Mouse (Mus musculus): Measurements from ENCODE around the gene Pou4f1. TPM values are rescaled to one million over a fixed set of nuclear protein-coding genes. Genes with fewer than 3 reads are reported as not detected.

The Pou4f1 gene
- polyA plus RNA-seq, 1 experiment from 2014 or later, result not detected

DNA sequence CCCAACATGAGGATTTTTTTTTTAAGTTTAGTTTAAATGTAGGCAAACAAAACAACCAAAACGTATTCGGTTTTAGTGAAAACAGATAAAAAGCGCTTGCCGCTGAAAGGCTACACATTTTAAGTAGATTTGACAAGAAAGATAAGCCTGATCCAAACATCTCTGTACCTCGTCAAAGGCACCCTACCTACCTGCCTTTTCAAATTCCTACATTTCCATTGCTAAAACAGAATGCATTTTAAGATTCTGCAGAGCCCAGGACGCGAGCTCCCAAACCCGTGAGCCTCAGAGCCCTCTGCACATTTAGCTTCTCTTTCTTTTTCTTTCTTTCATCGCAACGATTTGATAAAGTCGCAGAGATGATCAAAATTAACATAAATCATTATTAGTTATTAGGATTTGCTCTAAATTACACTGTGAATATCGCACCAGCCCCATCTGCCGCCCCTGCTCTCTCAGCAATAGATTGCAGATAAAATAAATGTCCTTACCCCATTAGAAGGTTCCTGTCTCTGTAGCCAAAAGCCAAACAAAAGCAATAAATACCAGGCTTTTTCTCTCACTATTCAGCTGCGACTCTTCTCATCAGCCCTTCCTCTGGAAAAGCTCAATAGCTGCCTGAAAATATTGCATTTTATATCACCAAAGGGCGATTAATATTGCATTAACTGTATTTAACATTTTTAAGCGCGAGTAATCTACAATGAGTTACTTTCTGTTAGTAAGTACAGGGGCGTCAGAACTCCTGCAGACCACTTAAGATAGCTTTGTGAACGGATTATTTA lies 8.9 kb downstream of the Pou4f1 start:
- no peaks in the 10 kb centered on the region for H3K36me3 ChIP-seq (ENCODE audit: control insufficient read depth, insufficient read depth)
- H3K9ac ChIP-seq (ENCODE audit: low read depth, low read length), result no peak overlapping the region
- H3K4me2 ChIP-seq (ENCODE audit: low read depth, low read length), result no peak overlapping the region
- no peak overlapping the region for H3K27ac ChIP-seq (ENCODE audit: low read length)
- peaks cover 63% of the 10 kb centered on the region for H3K27me3 ChIP-seq (ENCODE audit: control insufficient read depth, insufficient read depth, low read depth, low read length)
- H3K4me3 ChIP-seq (ENCODE audit: low read depth, low read length), result no peak overlapping the region
- H3K4me1 ChIP-seq (ENCODE audit: control insufficient read depth, low read depth, low read length), result no peaks in the 10 kb centered on the region
- no peak for ATAC-seq (ENCODE audit: low read depth)
- WGBS (ENCODE audit: insufficient replicate concordance), result under 1% methylated on average over 19 of the region's 19 CpGs
- no peaks in the 10 kb centered on the region for H3K9me3 ChIP-seq (replicated peaks; ENCODE audit: control insufficient read depth, low read length)

DNA sequence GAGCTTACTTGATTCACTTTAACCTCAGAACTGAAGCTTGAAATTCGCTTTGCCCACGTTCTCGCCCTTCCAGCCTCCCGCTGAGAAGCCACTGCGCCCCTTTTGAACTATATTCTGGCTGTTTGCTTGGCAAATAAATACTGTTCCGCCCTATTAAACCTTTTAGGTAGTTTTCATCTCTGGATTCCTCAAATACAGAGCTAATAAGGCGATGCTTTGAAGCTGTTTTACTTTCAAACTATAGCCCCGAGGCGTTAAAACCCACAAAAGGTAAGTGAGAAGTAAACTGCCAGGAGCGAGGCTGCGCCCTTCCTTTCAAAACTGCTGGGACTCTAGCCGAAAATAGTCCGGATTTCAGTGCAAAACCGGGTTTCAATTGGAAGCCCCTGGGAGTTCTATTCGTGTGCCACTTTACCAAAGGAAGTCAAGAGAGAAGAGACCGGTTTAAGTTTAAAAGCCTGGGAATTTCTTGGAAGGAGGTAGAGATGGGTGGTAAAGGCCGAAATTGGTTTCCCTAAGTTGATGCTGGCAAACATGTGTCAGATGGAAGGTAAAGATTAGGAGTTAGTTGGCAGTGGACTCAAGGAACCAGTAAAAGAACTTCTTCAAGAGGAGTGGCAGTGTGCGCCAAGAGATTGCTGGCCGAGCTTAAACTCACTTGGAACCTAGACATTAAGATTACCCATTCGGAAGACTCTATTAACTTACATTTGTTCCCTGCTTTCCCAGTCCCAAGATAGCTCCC lies 9.7 kb downstream of the Pou4f1 start:
- H3K4me3 ChIP-seq (ENCODE audit: low read depth, low read length), result no peak overlapping the region
- H3K27me3 ChIP-seq (ENCODE audit: control insufficient read depth, insufficient read depth, low read depth, low read length), result peaks cover 57% of the 10 kb centered on the region
- H3K36me3 ChIP-seq (ENCODE audit: control insufficient read depth, insufficient read depth), result no peaks in the 10 kb centered on the region
- H3K9me3 ChIP-seq (replicated peaks; ENCODE audit: control insufficient read depth, low read length), result no peaks in the 10 kb centered on the region
- H3K27ac ChIP-seq (ENCODE audit: low read length), result no peak overlapping the region
- 2% methylated on average over 20 of the region's 20 CpGs for WGBS (ENCODE audit: insufficient replicate concordance)
- no peak overlapping the region for H3K9ac ChIP-seq (ENCODE audit: low read depth, low read length)
- no peak overlapping the region for H3K4me2 ChIP-seq (ENCODE audit: low read depth, low read length)
- no peak for ATAC-seq (ENCODE audit: low read depth)
- no peaks in the 10 kb centered on the region for H3K4me1 ChIP-seq (ENCODE audit: control insufficient read depth, low read depth, low read length)

DNA sequence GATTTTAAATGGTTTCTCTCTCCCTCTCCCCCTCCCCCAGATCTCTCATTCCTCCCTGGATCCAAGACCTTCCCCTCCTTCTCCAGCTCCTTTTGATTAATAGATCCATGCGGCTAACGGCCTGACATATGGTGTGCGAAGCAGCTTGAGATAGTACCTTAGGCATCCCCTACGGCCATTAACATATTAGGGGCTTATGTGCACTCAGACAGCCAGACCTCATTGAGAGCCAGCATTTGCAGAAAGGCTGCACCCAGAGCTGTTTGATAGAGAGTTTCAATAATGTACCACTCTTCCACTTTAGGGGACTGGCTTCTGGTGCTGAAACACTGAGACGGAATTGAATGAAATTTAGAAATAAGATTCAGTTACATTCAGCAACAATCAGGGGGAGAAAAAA lies 10.8 kb downstream of the Pou4f1 start:
- no peaks in the 10 kb centered on the region for H3K36me3 ChIP-seq (ENCODE audit: control insufficient read depth, insufficient read depth)
- peaks cover 52% of the 10 kb centered on the region for H3K27me3 ChIP-seq (ENCODE audit: control insufficient read depth, insufficient read depth, low read depth, low read length)
- no peak overlapping the region for H3K4me3 ChIP-seq (ENCODE audit: low read depth, low read length)
- no peaks in the 10 kb centered on the region for H3K4me1 ChIP-seq (ENCODE audit: control insufficient read depth, low read depth, low read length)
- WGBS (ENCODE audit: insufficient replicate concordance), result 6% methylated on average over 5 of the region's 5 CpGs
- no peak overlapping the region for H3K9ac ChIP-seq (ENCODE audit: low read depth, low read length)
- ATAC-seq (ENCODE audit: low read depth), result no peak
- H3K9me3 ChIP-seq (replicated peaks; ENCODE audit: control insufficient read depth, low read length), result no peaks in the 10 kb centered on the region
- no peak overlapping the region for H3K27ac ChIP-seq (ENCODE audit: low read length)
- no peak overlapping the region for H3K4me2 ChIP-seq (ENCODE audit: low read depth, low read length)

DNA sequence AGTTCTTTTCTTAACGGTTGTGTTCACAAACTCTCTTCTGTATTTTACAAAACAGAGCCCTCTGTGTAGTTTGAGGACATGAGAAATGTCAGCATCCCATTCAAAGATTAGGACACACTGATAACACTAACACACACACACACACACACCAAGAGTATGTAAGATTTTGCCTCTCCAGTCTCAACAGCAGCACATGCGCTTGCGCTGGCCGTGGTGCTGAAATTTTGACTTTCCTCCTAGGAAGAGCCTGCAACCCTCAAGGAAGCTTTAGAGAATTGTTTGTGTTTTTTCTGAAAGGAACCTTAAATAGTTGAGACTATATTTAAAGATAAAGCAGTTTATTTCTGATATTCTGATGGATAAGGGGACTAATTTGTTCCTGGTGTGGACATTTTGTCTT lies 14.0 kb downstream of the Pou4f1 start:
- H3K4me2 ChIP-seq (ENCODE audit: low read depth, low read length), result no peak overlapping the region
- ATAC-seq (ENCODE audit: low read depth), result no peak
- no peak overlapping the region for H3K9ac ChIP-seq (ENCODE audit: low read depth, low read length)
- peaks cover 21% of the 10 kb centered on the region for H3K27me3 ChIP-seq (ENCODE audit: control insufficient read depth, insufficient read depth, low read depth, low read length)
- H3K36me3 ChIP-seq (ENCODE audit: control insufficient read depth, insufficient read depth), result no peaks in the 10 kb centered on the region
- 9% methylated on average over 4 of the region's 4 CpGs for WGBS (ENCODE audit: insufficient replicate concordance)
- no peak overlapping the region for H3K27ac ChIP-seq (ENCODE audit: low read length)
- no peaks in the 10 kb centered on the region for H3K9me3 ChIP-seq (replicated peaks; ENCODE audit: control insufficient read depth, low read length)
- H3K4me1 ChIP-seq (ENCODE audit: control insufficient read depth, low read depth, low read length), result no peaks in the 10 kb centered on the region
- no peak overlapping the region for H3K4me3 ChIP-seq (ENCODE audit: low read depth, low read length)

DNA sequence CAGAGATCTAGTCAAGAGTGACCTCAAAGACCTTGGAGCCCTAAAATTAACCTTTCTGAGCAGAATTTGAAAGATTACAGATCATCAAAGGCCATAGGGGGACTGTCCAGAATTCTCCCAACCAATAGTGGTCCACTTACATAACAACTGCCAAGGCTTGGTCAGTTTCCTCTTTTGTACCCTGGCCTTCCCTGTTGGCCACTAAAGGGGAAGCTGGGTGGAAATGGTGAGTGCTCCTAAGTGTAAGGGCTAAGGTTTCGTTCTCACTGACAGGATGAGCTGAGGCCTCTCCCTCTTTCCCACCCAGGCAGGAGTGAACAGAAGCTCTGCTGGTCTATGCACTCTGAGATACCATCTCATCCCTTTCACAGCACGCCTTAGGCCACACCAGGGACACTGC lies 33.5 kb downstream of the Pou4f1 start:
- ATAC-seq (ENCODE audit: low read depth), result no peak
- Histone ChIP-seq H3K9ac (ENCODE audit: low read depth, low read length) (no peak overlapping the region), H3K4me2 (ENCODE audit: low read depth, low read length) (no peak overlapping the region), H3K27me3 (ENCODE audit: control insufficient read depth, insufficient read depth, low read depth, low read length) (no peaks in the 10 kb centered on the region), H3K36me3 (ENCODE audit: control insufficient read depth, insufficient read depth) (no peaks in the 10 kb centered on the region), H3K4me3 (ENCODE audit: low read depth, low read length) (no peak overlapping the region), H3K4me1 (ENCODE audit: control insufficient read depth, low read depth, low read length) (no peaks in the 10 kb centered on the region), H3K9me3 (replicated peaks; ENCODE audit: control insufficient read depth, low read length) (no peaks in the 10 kb centered on the region), H3K27ac (ENCODE audit: low read length) (no peak overlapping the region)
- WGBS (ENCODE audit: insufficient replicate concordance), result 25% methylated on average over 2 of the region's 2 CpGs

DNA sequence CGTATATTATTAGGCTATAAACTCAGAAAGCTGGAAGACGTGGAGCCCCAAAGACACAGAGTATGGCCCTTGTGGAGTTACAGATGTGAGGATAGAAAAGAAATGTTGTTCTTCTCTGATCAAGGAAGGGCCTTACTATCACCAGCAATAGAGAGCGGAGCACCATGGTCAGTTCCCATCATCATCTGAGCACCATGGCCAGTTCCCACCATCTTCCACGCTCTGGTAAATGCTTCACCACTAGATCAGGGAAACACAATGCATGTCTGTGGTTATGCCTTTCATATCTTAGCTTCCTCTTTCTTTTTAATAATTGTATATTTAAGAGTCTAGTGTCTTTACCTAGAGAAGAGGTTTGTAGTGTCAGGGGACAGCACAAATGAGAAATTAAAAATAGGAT lies 37.0 kb downstream of the Pou4f1 start:
- no peak overlapping the region for H3K4me3 ChIP-seq (ENCODE audit: low read depth, low read length)
- WGBS (ENCODE audit: insufficient replicate concordance), result 42% methylated on average over 4 of the region's 4 CpGs
- H3K27me3 ChIP-seq (ENCODE audit: control insufficient read depth, insufficient read depth, low read depth, low read length), result no peaks in the 10 kb centered on the region
- no peak overlapping the region for H3K4me2 ChIP-seq (ENCODE audit: low read depth, low read length)
- H3K27ac ChIP-seq (ENCODE audit: low read length), result no peak overlapping the region
- no peaks in the 10 kb centered on the region for H3K9me3 ChIP-seq (replicated peaks; ENCODE audit: control insufficient read depth, low read length)
- H3K9ac ChIP-seq (ENCODE audit: low read depth, low read length), result no peak overlapping the region
- no peaks in the 10 kb centered on the region for H3K4me1 ChIP-seq (ENCODE audit: control insufficient read depth, low read depth, low read length)
- no peaks in the 10 kb centered on the region for H3K36me3 ChIP-seq (ENCODE audit: control insufficient read depth, insufficient read depth)
- no peak for ATAC-seq (ENCODE audit: low read depth)

DNA sequence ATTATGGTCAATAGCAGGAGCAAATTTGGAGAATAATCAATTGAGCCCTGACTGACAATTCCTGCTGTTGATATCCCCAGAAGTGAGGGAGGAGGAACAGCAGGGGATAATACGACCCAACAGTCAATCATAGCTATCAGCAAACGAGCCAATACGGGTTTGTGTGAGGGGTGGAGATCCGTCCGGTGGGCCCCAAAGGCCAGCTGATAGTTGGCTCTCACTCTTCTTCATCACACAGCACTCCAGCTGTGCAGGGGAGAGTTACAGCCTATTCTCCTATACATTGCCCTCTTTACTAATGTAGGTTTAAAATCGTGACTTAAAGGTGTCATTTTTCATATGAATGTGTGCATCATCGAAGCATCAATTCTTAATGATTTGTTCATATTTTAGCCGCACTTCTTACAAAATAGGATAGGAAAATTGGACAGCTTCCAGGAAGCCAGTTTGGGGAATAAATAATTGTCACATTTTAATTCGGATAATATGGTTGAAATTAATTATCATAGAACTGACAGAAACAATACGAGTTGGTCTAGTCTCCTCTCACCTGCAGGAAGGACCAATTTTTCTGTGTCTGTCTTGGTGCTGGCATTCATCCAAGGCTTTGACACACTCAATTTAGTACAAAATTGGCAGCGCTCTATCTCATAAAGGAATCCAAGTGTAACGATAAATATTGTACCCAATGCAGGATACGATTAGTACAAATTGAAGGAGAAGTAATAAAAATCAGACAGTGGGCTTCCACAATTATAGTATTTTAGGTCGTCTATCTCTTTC lies 43.9 kb downstream of the Pou4f1 start:
- H3K27me3 ChIP-seq (ENCODE audit: control insufficient read depth, insufficient read depth, low read depth, low read length), result no peaks in the 10 kb centered on the region
- H3K36me3 ChIP-seq (ENCODE audit: control insufficient read depth, insufficient read depth), result no peaks in the 10 kb centered on the region
- H3K4me1 ChIP-seq (ENCODE audit: control insufficient read depth, low read depth, low read length), result no peaks in the 10 kb centered on the region
- H3K27ac ChIP-seq (ENCODE audit: low read length), result no peak overlapping the region
- ATAC-seq (ENCODE audit: low read depth), result no peak
- H3K4me2 ChIP-seq (ENCODE audit: low read depth, low read length), result no peak overlapping the region
- 61% methylated on average over 14 of the region's 14 CpGs for WGBS (ENCODE audit: insufficient replicate concordance)
- H3K9me3 ChIP-seq (replicated peaks; ENCODE audit: control insufficient read depth, low read length), result no peaks in the 10 kb centered on the region
- H3K9ac ChIP-seq (ENCODE audit: low read depth, low read length), result no peak overlapping the region
- H3K4me3 ChIP-seq (ENCODE audit: low read depth, low read length), result no peak overlapping the region
